Mouse (Mus musculus): ENCODE data around the gene Ttll13.

Ttll13 gene

DNA sequence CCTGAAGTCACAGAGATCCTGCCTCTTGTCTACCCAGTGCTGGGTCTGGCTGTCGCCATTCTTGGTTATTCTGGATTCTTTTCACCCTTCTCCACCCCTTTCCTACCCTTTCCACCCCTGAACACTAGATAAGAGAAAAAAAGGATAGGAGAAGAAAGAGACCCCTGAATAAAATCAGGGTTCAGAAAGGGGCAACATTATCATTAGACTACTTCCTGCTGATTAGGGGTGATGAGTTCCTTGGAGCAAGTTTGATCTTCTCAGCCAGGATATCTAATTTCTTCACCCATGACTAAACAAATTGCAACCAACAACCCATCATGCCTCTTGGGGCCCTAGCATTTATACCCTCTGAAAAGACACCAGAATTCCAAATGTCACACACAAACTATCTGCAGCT lies 21.6 kb downstream of the Ttll13 start:
- no peak for DNase-seq (ENCODE audit: low read depth, low spot score)

DNA sequence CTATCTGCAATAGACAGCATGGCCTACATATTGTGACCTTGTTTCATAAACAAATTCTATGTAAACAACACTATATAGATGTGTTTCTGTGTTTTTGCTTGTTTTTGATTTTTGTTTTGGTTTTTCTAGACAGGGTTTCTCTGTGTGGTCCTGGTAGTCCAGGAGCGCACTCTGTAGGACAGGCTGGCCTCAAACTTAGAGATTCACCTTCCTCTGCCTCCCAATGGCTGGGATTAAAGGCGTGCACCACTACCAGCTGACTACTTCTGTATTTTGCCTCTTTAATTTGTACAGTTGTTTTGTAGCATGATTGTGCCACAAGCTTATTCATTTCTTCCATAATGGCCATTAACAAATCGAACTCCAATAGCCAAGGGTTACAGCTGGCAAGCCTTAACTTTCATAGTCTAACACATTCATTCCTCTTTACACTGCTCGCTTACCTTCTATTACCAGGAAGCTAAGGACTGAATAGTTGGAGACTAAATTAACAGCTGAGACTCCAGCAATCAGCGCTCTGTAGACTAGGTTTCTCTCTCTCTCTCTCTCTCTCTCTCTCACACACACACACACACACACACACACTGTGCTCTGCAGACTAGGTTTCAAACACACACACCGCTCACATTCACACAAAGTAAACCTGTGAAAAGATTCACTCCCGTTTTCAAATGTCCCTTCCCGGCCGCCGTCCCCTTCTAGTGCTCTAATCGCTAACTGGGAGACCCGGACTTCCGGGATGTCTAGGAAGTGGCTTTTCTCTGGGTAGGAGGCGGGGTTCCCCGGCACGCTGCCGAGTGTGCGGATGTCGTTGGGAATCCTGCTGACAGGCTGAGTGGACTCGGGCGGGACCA lies 22.9 kb downstream of the Ttll13 start, which contains the start of gene Vps33b:
Vps33b (plus strand) TSS at position 753 of the 854 bp plus-strand sequence.
- peak; percentile 97 for DNase-seq (ENCODE audit: low read depth, low spot score)

DNA sequence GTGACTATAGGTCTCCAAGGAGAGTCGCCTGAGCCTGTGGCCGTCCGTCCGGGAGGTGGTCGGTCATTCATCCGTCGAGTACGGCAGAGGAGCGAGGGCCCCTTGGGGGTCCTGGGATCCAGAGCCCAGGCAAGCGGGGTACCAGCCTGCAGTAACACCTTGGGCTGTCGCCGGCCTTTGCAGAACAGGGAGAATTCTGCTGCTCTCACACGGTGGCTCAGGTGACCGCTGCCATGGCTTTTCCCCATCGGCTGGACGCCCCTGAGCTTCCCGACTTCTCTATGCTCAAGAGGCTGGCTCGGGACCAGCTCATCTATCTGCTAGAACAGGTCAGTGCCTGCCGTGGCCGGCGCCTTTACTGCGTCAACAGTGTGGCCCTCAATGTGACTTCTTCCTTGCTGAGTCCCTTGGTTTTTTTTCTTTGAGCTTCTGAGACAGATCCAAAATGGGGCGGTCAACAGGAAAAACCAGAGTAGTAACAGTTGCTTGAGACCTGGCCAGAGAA lies 23.6 kb downstream of the Ttll13 start:
- DNase-seq (ENCODE audit: low read depth, low spot score) = no peak

DNA sequence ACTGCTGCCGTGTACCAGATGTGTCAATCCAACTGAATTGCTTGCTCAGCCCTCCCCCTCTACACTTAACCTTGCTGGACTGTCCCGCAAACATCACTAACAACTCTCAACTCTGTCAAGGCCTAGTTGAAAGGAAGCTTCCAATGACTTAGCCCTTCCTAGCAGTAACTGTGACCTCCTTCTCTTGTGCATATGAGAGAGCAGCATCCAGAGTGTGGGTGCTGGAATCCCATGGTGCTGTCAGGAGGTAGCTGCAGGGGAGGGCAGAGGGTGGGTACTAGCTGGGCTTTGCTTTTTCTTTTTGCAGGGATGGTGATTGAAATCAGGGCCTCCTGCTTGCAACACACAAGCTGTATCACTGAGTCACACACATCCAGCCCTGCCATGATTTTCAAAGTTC lies 27.3 kb downstream of the Ttll13 start:
- no peak for DNase-seq (ENCODE audit: low read depth, low spot score)

DNA sequence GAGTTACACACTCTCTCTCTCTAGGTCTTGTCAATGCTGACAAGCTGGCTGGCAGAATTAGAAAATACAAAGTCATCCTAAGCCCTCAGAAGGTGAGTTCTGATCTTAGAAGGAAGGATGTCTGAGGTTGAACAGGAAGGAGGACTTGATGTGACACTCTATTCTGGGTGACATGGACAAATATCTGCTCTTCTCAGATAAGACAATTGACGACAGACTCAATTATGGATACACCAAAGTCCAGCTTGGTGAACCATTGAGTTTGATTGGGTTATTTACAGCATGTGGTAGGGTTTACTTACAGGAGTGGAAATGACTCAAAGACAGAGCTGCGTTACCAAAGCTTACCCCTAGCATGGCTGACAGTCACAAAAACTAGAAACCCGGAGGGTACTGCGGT lies 30.2 kb downstream of the Ttll13 start:
- no peak for DNase-seq (ENCODE audit: low read depth, low spot score)

GRCm38 (mm10) chr7:80280032-80280431 lies 33.9 kb downstream of the Ttll13 start:
- DNase-seq (ENCODE audit: low read depth, low spot score) = no peak

DNA sequence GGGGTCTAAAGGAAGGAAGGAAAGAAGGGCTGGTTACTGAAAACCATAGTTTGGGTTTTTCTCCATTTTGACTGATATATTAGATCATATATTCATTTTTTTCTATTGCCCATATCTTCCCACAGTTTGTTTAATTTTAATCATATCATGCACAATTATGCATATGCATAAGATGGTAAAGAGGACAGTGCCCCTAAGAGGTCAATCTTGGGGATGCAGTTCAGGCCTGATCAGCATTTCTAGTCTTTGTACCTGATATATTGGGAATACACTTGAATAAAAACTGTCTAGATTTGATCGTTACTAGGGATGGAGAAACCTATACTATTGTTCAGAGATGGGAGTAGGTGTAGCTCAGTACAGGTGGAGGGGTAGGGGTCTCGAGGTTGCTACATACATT lies 34.8 kb downstream of the Ttll13 start:
- DNase-seq (ENCODE audit: low read depth, low spot score) = no peak

GRCm38 (mm10) chr7:80281646-80282045 lies 35.5 kb downstream of the Ttll13 start:
- DNase-seq (ENCODE audit: low read depth, low spot score) = no peak

GRCm38 (mm10) chr7:80283226-80283918 lies 37.2 kb downstream of the Ttll13 start:
- no peak for DNase-seq (ENCODE audit: low read depth, low spot score)

DNA sequence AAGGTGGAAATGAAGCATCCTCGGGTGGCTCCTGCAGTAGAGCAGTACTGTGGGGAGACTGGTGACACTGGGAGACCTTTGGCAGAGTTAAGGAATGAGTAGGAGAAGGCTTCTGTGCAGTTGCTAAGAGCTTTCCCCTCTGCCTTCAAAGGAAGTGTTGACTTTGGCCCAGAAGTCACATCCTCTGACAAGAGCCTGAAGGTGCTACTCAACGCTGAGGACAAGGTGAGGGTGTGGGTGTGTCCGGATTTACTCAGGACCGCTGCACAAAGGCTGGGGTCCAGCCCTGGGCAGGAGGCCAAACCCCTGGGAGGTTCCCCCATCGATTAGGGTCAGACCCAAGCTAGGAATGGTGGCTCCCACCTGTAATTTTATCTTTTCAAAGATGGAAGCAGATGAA lies 38.2 kb downstream of the Ttll13 start:
- no peak for DNase-seq (ENCODE audit: low read depth, low spot score)

- no peak for DNase-seq (ENCODE audit: low read depth, low spot score)
Measured at GRCm38 (mm10) chr7:80285725-80286124, 39.5 kb downstream of the Ttll13 start.

DNA sequence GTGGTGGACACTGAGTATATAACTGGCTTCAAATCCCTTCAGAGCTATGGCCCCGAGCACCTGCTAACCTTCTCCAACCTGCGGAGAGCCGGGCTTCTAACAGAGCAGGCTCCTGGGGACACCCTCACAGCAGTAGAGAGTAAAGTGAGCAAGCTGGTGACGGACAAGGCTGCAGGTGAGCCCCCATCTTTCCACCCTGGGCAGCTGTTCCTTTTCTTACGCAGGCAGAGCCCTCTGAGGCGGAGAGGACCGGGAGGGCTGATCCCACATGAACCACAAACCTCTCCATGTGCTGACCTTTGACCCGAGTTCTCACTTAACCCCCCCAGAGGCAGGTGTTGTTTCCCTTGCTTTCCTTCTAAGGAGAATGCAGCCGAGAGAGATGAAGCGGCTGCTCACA lies 41.6 kb downstream of the Ttll13 start:
- DNase-seq (ENCODE audit: low read depth, low spot score) = no peak

DNA sequence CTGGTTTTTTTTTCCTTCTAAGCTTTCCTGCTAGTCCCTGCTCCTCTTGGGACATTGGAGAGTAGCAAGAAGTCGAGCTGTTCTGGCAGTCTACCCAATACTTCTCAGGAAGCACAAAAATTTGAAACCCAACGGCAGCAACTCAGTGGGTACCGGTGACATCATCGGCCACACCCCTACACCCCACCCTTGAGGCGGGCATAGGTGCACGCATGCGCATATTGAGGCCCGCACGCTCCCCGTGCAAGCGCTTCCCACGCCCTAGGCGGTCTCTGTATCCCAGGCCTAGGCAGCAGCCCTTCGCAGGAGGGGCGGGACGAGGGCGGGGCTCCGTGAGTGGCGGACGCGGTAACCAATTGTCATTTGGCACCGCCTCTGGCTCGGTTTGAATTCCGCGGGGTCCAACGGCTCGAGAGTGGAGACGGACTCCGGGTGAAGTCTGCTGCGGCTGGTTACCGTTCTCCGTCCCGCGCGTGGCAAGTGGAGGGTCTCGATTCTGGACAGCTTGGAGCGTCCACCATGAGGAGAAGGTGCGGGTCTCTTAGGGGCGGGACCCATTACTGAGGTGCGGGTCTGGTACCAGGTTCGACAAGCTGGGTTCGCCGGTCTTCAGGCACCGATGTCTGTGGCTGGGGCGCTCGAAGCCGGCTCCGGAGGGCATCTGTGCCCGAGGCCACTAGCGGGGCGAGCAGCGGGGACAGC lies 48.0 kb downstream of the Ttll13 start, which contains the start of gene Prc1:
Prc1 (plus strand) TSS at position 389 of the 702 bp plus-strand sequence.
- DNase-seq (ENCODE audit: low read depth, low spot score) = peak; percentile 99

- DNase-seq (ENCODE audit: low read depth, low spot score) = peak; percentile 54
Measured at GRCm38 (mm10) chr7:80294764-80295648, 48.8 kb downstream of the Ttll13 start.

GRCm38 (mm10) chr7:80296462-80296861 lies 50.3 kb downstream of the Ttll13 start:
- DNase-seq (ENCODE audit: low read depth, low spot score) = no peak

DNA sequence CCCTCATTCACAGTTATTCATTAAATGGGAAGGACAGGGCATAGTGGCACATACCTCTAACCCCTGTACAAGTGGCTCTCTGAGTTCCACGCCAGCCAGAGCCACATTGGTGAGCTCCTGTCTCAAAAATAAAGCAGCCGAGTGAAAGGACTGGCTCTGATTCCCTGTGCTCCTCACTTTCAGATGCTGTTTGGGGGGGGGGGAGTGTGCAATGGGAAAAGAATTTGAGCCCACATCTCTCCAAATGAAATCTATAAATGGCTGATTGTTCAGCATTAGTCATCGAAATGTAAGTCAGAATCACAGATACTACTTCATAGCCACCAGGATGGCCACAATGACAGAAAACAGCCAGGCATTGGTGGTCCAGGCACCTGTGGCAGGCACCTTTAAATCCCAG lies 50.9 kb downstream of the Ttll13 start:
- DNase-seq (ENCODE audit: low read depth, low spot score) = no peak

DNA sequence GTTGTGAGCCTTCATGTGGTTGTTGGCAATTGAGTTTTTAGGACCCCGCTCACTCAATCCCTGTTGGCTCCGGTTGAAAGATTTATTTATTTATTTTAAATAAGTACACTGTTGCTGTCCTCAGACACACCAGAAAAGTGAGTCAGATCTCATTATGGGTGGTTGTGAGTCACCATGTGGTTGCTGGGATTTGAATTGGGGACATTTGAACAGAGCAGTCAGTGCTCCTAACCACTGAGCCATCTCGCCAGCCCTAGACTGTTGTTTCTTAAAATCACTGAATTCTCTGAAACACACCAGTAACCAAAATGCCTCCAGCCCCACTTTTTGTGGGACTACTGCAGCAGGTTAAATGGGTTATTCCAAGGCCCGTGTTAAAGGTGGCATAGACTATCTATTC lies 52.6 kb downstream of the Ttll13 start:
- DNase-seq (ENCODE audit: low read depth, low spot score) = no peak

DNA sequence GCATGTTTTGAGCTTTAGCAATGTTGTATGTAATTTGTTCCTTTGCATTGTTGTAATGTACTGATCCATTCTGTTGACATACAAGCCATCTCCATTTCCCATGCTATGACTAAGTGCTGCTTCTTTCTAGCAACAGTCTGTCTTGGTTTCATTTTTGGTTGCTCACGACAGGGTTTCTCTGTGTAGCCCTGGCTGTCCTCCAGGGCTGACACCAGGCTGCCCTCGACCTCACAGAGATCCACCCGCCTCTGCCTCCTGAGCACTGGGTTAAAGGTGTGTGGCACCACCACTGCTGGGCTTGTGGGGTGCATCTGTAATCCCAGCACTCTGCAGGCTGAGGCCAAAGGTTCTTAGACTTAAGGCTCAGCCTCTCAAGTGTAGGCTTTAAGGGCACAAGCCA lies 53.4 kb downstream of the Ttll13 start:
- DNase-seq (ENCODE audit: low read depth, low spot score) = no peak

- DNase-seq (ENCODE audit: low read depth, low spot score) = peak; percentile 53
Measured at GRCm38 (mm10) chr7:80301522-80301921, 55.3 kb downstream of the Ttll13 start.

DNA sequence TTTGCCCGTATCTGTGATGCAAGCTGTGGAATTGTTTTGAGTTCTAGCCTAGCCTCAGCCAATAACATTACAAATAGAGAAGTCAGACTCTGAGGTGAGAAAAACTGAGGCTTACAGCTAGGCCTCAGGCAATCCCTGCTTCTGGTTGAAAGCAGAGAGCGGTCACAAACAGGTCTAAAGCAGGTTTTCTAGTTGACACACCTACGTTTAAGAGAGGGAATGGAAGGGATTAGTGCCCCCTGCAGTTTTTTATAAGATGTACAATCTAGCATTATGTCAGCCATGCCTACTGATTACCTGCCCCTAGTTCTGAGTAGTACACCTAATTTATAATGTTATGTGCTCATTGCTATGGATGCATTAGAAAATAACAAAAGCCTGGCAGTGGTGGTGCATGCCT lies 61.6 kb downstream of the Ttll13 start:
- DNase-seq (ENCODE audit: low read depth, low spot score) = peak; percentile 52
